Mouse (Mus musculus) cerebellum, postnatal 4 days (tissue): ENCODE data around the gene Tcp11.

Experiments
- DNase-seq, 2 experiments: peaks; one replicate each; pipeline ENCODE4 v3.0.0; 2022; ENCODE audit warnings: low spot score in 2 of 2, mixed read lengths in 1 of 2

Tcp11 gene

GRCm38 (mm10) chr17:28036813-28037756 is 43.4 kb downstream of the Tcp11 start:
- peak in 1 of 2 experiments; percentile 41 for DNase-seq

GRCm38 (mm10) chr17:28034986-28035385 is 45.5 kb downstream of the Tcp11 start:
- DNase-seq, result no peak

- no peak for DNase-seq
These were observed 47.3 kb downstream of the Tcp11 start for GRCm38 (mm10) chr17:28033046-28033580.

GRCm38 (mm10) chr17:28032219-28032618 is 48.2 kb downstream of the Tcp11 start:
- DNase-seq, result no peak

- DNase-seq, result no peak
These were observed 49.0 kb downstream of the Tcp11 start for GRCm38 (mm10) chr17:28031281-28031941.

GRCm38 (mm10) chr17:28030446-28030845 is 50.0 kb downstream of the Tcp11 start:
- DNase-seq, result no peak

- no peak for DNase-seq
These were observed 51.1 kb downstream of the Tcp11 start for GRCm38 (mm10) chr17:28029308-28029707.

- DNase-seq, result no peak
These were observed 52.2 kb downstream of the Tcp11 start for GRCm38 (mm10) chr17:28028236-28028635.

GRCm38 (mm10) chr17:28027197-28027596 is 53.2 kb downstream of the Tcp11 start:
- DNase-seq, result no peak

- DNase-seq, result no peak
These were observed 54.1 kb downstream of the Tcp11 start for GRCm38 (mm10) chr17:28026111-28026872.

- DNase-seq, result no peak
These were observed 54.9 kb downstream of the Tcp11 start for GRCm38 (mm10) chr17:28025541-28025961.

- no peak for DNase-seq
These were observed 57.4 kb downstream of the Tcp11 start for GRCm38 (mm10) chr17:28022854-28023655.

GRCm38 (mm10) chr17:28021911-28022310 is 58.5 kb downstream of the Tcp11 start:
- no peak for DNase-seq

- no peak for DNase-seq
These were observed 60.4 kb downstream of the Tcp11 start for GRCm38 (mm10) chr17:28019785-28020696.

- DNase-seq, result no peak
These were observed 61.7 kb downstream of the Tcp11 start for GRCm38 (mm10) chr17:28018776-28019175.

GRCm38 (mm10) chr17:28018344-28018743 is 62.1 kb downstream of the Tcp11 start:
- DNase-seq, result no peak
